24 mouse cellular contexts compared by ENCODE assay signal in genomic region chr4:141467581-141467927, GRCm38 (mm10). TPM values are rescaled to one million over a fixed set of nuclear protein-coding genes. Genes with fewer than 3 reads are reported as not detected.
"Had no signal": no experiment of that assay in that cellular context is flagged by ENCODE, and none has a peak within 500 bp of the region (broad histone marks: within the 10 kb centered on the region; RNA-seq: fewer than 3 reads in every experiment).

No protein-coding gene starts in this region.

- DNase-seq: lung, adult 2 months; lung, postnatal 14 days; lung, postnatal 36 days; right cerebral cortex, postnatal 14 days; thymus, postnatal 14 days; thymus, postnatal 36 days had no signal

- ATAC-seq: liver, postnatal 0 days; lung, postnatal 0 days; midbrain, embryonic 15.5 days had no signal

- H3K4me2 ChIP-seq: lung, embryonic 15.5 days; midbrain, embryonic 11.5 days; midbrain, embryonic 13.5 days; midbrain, embryonic 15.5 days; neural tube, embryonic 12.5 days; stomach, embryonic 15.5 days had no signal

- H3K9ac ChIP-seq: liver, postnatal 0 days; lung, embryonic 15.5 days; midbrain, embryonic 13.5 days; midbrain, embryonic 15.5 days; neural tube, embryonic 12.5 days; stomach, embryonic 15.5 days had no signal

- H3K4me1 ChIP-seq: lung, embryonic 15.5 days; midbrain, embryonic 13.5 days; midbrain, embryonic 15.5 days; neural tube, embryonic 12.5 days had no signal

- H3K27ac ChIP-seq: lung, embryonic 15.5 days; macrophage; midbrain, embryonic 15.5 days; neural tube, embryonic 12.5 days; stomach, embryonic 15.5 days; stomach, postnatal 0 days had no signal

- H3K9me3 ChIP-seq: lung, embryonic 15.5 days; midbrain, embryonic 13.5 days; midbrain, embryonic 15.5 days; neural tube, embryonic 12.5 days; stomach, embryonic 15.5 days had no signal

- H3K4me3 ChIP-seq: lung, embryonic 15.5 days; megakaryocyte, embryonic 14.5 days; midbrain, embryonic 13.5 days; midbrain, embryonic 15.5 days; neural tube, embryonic 12.5 days; stomach, embryonic 15.5 days had no signal

- H3K27me3 ChIP-seq: lung, embryonic 15.5 days; megakaryocyte, embryonic 14.5 days; midbrain, embryonic 13.5 days; midbrain, embryonic 15.5 days; neural tube, embryonic 12.5 days; stomach, embryonic 15.5 days had no signal

RNA-seq across cellular contexts. Expression of gene Srarp, which starts 31.6 kb away (rescaled TPM):
- total RNA-seq: megakaryocyte progenitor cell, adult 5-6 weeks; monocyte, adult 5-6 weeks; neutrophil, adult 5-6 weeks had no signal
- polyA plus RNA-seq: liver, postnatal 0 days; lung, embryonic 15.5 days; lung, postnatal 0 days; macrophage; midbrain, embryonic 11.5 days; midbrain, embryonic 13.5 days; neural tube, embryonic 12.5 days; spleen, adult 2 months; stomach, embryonic 15.5 days; stomach, postnatal 0 days; thymus, postnatal 0 days had no signal

RNA-seq across cellular contexts. Expression of gene Hspb7, which starts 47.0 kb away (rescaled TPM):
- total RNA-seq: megakaryocyte progenitor cell, adult 5-6 weeks; monocyte, adult 5-6 weeks; neutrophil, adult 5-6 weeks had no signal
- polyA plus RNA-seq: macrophage; midbrain, embryonic 11.5 days; midbrain, embryonic 13.5 days; midbrain, embryonic 15.5 days; neural tube, embryonic 12.5 days; thymus, postnatal 0 days had no signal

RNA-seq across cellular contexts. Expression of gene Clcnkb, which starts 51.7 kb away (rescaled TPM):
- total RNA-seq: megakaryocyte progenitor cell, adult 5-6 weeks; midbrain, postnatal 0 days; monocyte, adult 5-6 weeks; neutrophil, adult 5-6 weeks had no signal
- polyA plus RNA-seq: liver, postnatal 0 days; lung, adult 2 months; lung, embryonic 15.5 days; lung, postnatal 0 days; macrophage; midbrain, embryonic 11.5 days; midbrain, embryonic 13.5 days; midbrain, embryonic 15.5 days; neural tube, embryonic 12.5 days; neural tube, embryonic 14.5 days; stomach, embryonic 15.5 days; stomach, postnatal 0 days; thymus, postnatal 0 days had no signal
